21 mouse cellular contexts compared by ENCODE assay signal in the genomic region with DNA sequence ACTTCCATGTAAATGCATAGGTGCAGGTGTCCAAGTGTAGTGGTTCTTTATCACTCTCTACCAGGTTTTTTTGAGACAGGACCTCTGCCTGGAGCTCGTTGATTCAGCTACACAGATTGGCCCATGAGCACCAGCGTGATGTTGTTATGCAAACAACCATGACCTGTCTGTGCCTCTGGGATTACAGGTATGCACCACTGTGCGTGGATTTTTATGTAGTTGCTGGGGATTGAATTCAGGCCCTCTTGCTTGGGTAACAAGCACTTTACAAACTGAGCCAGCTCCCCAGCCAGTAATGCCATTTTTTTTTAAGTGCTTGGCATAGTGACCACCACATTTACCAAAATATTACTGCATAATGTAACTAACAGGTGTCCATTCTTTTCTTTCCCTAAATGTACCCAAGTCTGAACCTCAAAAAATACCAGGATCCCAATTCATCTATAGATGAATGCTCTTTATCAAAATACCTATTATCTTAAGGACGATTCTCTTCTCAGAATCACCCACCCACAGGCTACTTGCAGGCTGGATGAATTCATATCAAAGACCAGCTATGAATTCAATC. TPM values are rescaled to one million over a fixed set of nuclear protein-coding genes. Genes with fewer than 3 reads are reported as not detected.
"Had no signal": no experiment of that assay in that cellular context is flagged by ENCODE, and none has a peak within 500 bp of the region (broad histone marks: within the 10 kb centered on the region; RNA-seq: fewer than 3 reads in every experiment).

No protein-coding gene starts in this region.

- H3K4me3 ChIP-seq: neural tube, embryonic 13.5 days; neural tube, embryonic 15.5 days; stomach, embryonic 15.5 days had no signal

- DNase-seq: retina, postnatal 1 day; right cerebral cortex, adult 18-20 months; right cerebral cortex, postnatal 14 days; right cerebral cortex, postnatal 25 days; right cerebral cortex, postnatal 4 days; spleen, adult 18-20 months; thymus, adult 18-20 months; thymus, adult 2 months; thymus, postnatal 14 days; thymus, postnatal 25 days; thymus, postnatal 36 days; thymus, postnatal 4 days had no signal

- H3K4me2 ChIP-seq: neural tube, embryonic 13.5 days; neural tube, embryonic 15.5 days; stomach, embryonic 15.5 days had no signal

- H3K4me1 ChIP-seq: neural tube, embryonic 13.5 days; neural tube, embryonic 15.5 days; stomach, embryonic 15.5 days had no signal

- H3K27me3 ChIP-seq: neural tube, embryonic 13.5 days; neural tube, embryonic 15.5 days; stomach, embryonic 15.5 days had no signal

- H3K36me3 ChIP-seq: neural tube, embryonic 13.5 days; neural tube, embryonic 15.5 days; stomach, embryonic 15.5 days had no signal

- H3K9ac ChIP-seq: neural tube, embryonic 13.5 days; neural tube, embryonic 15.5 days; stomach, embryonic 15.5 days had no signal

- H3K27ac ChIP-seq: neural tube, embryonic 13.5 days; neural tube, embryonic 15.5 days; stomach, embryonic 15.5 days; stomach, postnatal 0 days had no signal

- H3K9me3 ChIP-seq: neural tube, embryonic 13.5 days; neural tube, embryonic 15.5 days; stomach, embryonic 15.5 days had no signal

RNA-seq across cellular contexts. Expression of a gene that starts 41.0 kb away (rescaled TPM):
- total RNA-seq: neutrophil, adult 5-6 weeks had no signal
- polyA plus RNA-seq: neural tube, embryonic 13.5 days; neural tube, embryonic 14.5 days; neural tube, embryonic 15.5 days; stomach, embryonic 14.5 days; stomach, embryonic 15.5 days; stomach, embryonic 16.5 days; stomach, postnatal 0 days; urinary bladder, adult 2 months had no signal
